Mouse (Mus musculus) midbrain, embryonic 12.5 days (tissue): Measurements from ENCODE around the gene Acat2. TPM values are rescaled to one million over a fixed set of nuclear protein-coding genes. Genes with fewer than 3 reads are reported as not detected.
"Not testable (repeated sequence)": the region's sequence is repeated elsewhere in the genome, so short reads cannot be mapped to it uniquely, and the experiment has no call there.

Experiments
- ATAC-seq: fragments of 200-750 bp; cut with Nextera tagmentation; 2 replicates; pipeline ENCODE4 v1.8.0; 2017; ENCODE audit warnings: low read depth, moderate TSS enrichment, moderate library complexity; ENCODE audit not compliant: low FRiP score
- H3K27ac ChIP-seq: fragments of 300-500 bp; sonication (generic); replicated peaks from 2 replicates; pipeline ENCODE4 v1.5.1; 2016; ENCODE audit warnings: mild to moderate bottlenecking
- H3K27me3 ChIP-seq: fragments of 300-500 bp; sonication (generic); 2 replicates; pipeline ENCODE4 v1.6.1; 2016; ENCODE audit warnings: mild to moderate bottlenecking
- H3K36me3 ChIP-seq: fragments of 300-500 bp; sonication (generic); 2 replicates; pipeline ENCODE4 v1.6.1; 2016
- H3K4me1 ChIP-seq: fragments of 300-500 bp; sonication (generic); 2 replicates; pipeline ENCODE4 v1.6.1; 2016
- H3K4me2 ChIP-seq: fragments of 300-500 bp; sonication (generic); replicated peaks from 2 replicates; pipeline ENCODE4 v1.6.1; 2016; ENCODE audit warnings: mild to moderate bottlenecking, moderate library complexity
- H3K4me3 ChIP-seq: fragments of 300-500 bp; sonication (generic); 2 replicates; pipeline ENCODE4 v1.5.1; 2016; ENCODE audit warnings: mild to moderate bottlenecking
- H3K9ac ChIP-seq: fragments of 300-500 bp; sonication (generic); replicated peaks from 2 replicates; pipeline ENCODE4 v1.6.1; 2016; ENCODE audit warnings: mild to moderate bottlenecking, moderate library complexity
- H3K9me3 ChIP-seq: fragments of 300-500 bp; sonication (generic); 2 replicates; pipeline ENCODE4 v1.6.1; 2016; ENCODE audit warnings: mild to moderate bottlenecking
- WGBS: fragments of 180-500 bp; shearing (Covaris S2); methylation state at CpG from one replicate; pipeline ENCODE4 v1.1.7; 2016; 5-methylcytosine and 5-hydroxymethylcytosine counted together
- polyA plus RNA-seq: library from polyadenylated mRNA; unstranded; fragments of >200 nt; fragmentation: Nextera tagmentation; extraction: Ambion mirVana; gene quantifications from 2 replicates; pipeline ENCODE4 v1.2.1, GENCODE M21; 2016

The Acat2 gene
- polyA plus RNA-seq, 1 experiment from 2014 or later, result 402 TPM

- Histone ChIP-seq H3K9ac (peak overlapping the region; percentile 100), H3K9me3 (no peaks in the 10 kb centered on the region), H3K4me2 (peak overlapping the region; percentile 85), H3K36me3 (peaks cover 10% of the 10 kb centered on the region), H3K27ac (peak overlapping the region; percentile 99), H3K4me3 (peak overlapping the region; percentile 99), H3K4me1 (peaks cover 10% of the 10 kb centered on the region), H3K27me3 (no peaks in the 10 kb centered on the region)
- under 1% methylated on average over 51 of the region's 51 CpGs for WGBS
- peak; percentile 88 for ATAC-seq
These were observed 32.0 kb upstream of the Acat2 start for GRCm38 (mm10) chr17:12992470-12992991.

DNA sequence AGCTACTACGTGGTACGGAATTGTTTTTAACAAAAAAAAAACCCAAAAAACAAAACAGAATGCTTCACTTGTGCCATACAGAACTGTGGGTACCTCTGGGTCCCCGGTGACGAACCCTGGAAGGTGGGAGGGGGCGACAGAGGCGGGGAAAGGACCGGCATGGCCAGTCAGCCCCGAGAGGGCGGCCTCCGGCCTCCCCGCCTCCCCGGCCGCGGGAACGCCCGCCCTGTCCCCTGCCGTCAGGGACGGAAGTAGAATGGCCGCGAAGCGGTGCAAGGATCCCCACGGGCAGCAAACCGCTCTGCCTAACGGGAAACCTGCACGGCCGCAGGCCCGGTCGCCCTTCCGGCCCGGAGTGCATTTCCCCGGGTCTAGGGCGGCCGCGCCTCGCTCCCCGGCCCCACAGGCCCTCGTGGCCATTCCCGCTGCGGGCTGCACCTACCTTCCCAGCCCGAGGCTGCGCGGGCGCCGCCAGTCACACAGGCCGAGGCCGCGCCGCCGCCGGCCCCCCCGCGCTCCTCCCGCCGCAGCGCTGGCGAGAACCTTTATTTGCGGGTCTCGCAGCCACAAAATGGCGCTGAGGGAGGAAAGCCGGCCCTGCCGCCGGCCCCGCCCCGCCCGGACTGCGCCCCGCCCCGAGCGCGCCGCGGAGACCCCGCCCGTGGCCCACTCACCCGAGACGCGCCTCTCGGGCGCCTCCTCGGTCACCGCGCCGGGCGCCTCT is 31.2 kb upstream of the Acat2 start:
- Histone ChIP-seq H3K27me3 (no peaks in the 10 kb centered on the region), H3K27ac (peak overlapping the region; percentile 99), H3K4me1 (peaks cover 10% of the 10 kb centered on the region), H3K9me3 (no peaks in the 10 kb centered on the region), H3K36me3 (peaks cover 10% of the 10 kb centered on the region), H3K4me2 (peak overlapping the region; percentile 85), H3K4me3 (peak overlapping the region; percentile 99), H3K9ac (peak overlapping the region; percentile 100)
- 0% methylated on average over 77 of the region's 84 CpGs for WGBS
- ATAC-seq, result peak; percentile 94

DNA sequence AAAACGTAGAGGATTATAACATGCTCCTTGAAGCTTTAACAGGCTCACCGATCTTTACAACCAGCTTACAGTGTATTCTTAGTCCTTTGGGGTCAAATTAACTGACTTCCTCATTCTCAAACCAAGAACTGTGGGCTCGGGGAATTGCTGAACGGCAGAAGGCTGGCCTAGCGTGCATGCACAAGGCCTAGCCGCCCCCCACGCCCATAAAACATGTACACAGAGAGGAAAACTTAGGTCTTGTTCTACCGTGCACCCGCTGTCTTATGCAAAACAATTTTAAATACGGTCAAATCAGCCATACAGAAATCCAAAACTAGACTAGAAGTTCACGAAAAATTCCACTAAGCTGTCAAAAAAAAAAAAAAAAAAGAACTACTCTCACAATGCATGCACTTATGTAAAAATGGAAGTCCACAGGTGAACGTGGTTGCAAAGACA is 30.7 kb upstream of the Acat2 start:
- ATAC-seq, result no peak
- 2% methylated on average over 12 of the region's 12 CpGs for WGBS
- Histone ChIP-seq H3K36me3 (peaks cover 10% of the 10 kb centered on the region), H3K4me3 (peak overlapping the region; percentile 99), H3K4me1 (peaks cover 10% of the 10 kb centered on the region), H3K9ac (peak overlapping the region; percentile 100), H3K4me2 (peak overlapping the region; percentile 85), H3K27me3 (no peaks in the 10 kb centered on the region), H3K9me3 (no peaks in the 10 kb centered on the region), H3K27ac (peak overlapping the region; percentile 99)

GRCm38 (mm10) chr17:12990567-12991145 is 30.1 kb upstream of the Acat2 start:
- Histone ChIP-seq H3K27me3 (no peaks in the 10 kb centered on the region), H3K36me3 (peaks cover 10% of the 10 kb centered on the region), H3K4me3 (peak overlapping the region; percentile 99), H3K9ac (peak overlapping the region; percentile 100), H3K4me2 (peak overlapping the region; percentile 85), H3K4me1 (peaks cover 10% of the 10 kb centered on the region), H3K9me3 (no peaks in the 10 kb centered on the region), H3K27ac (peak overlapping the region; percentile 99; the same call in 1 of the 2 replicates)
- 66% methylated on average over 8 of the region's 8 CpGs for WGBS
- no peak for ATAC-seq

- 93% methylated on average over 8 of the region's 8 CpGs for WGBS
- H3K27me3 ChIP-seq, H3K4me1 ChIP-seq, ATAC-seq, H3K4me2 ChIP-seq, H3K27ac ChIP-seq, H3K9ac ChIP-seq, H3K4me3 ChIP-seq, H3K9me3 ChIP-seq: not testable (repeated sequence)
- peaks cover 27% of the 10 kb centered on the region for H3K36me3 ChIP-seq
These were observed 27.5 kb upstream of the Acat2 start for GRCm38 (mm10) chr17:12988096-12988495.

DNA sequence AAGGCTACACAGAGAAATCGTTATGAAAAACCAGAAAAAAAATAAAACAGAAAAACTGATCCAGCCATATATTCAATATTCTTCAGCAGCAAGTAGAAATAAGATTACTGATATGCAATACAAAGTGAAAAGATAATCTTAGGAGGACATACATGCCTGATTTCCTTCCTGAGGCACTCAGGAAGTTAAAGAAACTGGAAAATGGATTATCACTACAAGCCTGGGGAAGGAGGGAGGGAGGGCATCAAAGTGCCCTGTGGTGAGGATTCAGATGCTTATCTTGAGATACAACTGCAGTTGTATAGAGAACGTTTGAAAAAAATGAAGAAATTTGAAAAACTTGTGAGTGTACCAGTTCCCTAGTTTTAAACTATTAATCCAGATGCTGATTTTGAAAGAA is 23.4 kb upstream of the Acat2 start:
- ATAC-seq, result no peak
- 88% methylated on average over 2 of the region's 2 CpGs for WGBS
- Histone ChIP-seq H3K9ac (no peak overlapping the region), H3K4me3 (no peak overlapping the region), H3K27ac (no peak overlapping the region), H3K4me1 (no peaks in the 10 kb centered on the region), H3K9me3 (no peaks in the 10 kb centered on the region), H3K4me2 (no peak overlapping the region), H3K27me3 (no peaks in the 10 kb centered on the region), H3K36me3 (peaks cover 57% of the 10 kb centered on the region)

DNA sequence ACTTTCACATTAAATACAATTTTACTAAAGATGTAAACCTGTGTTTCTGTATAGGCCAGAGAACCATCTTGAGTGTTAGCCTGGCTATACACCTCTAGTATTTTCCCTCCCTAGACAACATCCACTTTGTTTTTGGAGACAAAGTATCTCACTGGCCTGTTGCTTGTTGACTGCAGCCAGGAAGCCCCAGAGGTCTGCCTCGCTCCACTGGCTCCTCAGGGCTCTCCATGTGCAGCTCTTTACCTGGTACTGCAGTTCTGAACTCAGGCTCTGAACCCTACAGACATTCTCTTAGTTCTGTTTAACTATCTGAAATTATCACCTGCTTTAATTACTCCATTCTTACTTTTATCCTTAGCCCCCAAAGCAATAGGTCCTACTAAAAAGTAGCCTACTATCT is 18.0 kb upstream of the Acat2 start:
- Histone ChIP-seq H3K9me3 (no peaks in the 10 kb centered on the region), H3K27ac (no peak overlapping the region), H3K4me1 (no peaks in the 10 kb centered on the region), H3K4me2 (no peak overlapping the region), H3K36me3 (peaks cover 65% of the 10 kb centered on the region), H3K9ac (no peak overlapping the region), H3K27me3 (no peaks in the 10 kb centered on the region), H3K4me3 (no peak overlapping the region)
- WGBS, result 96% methylated on average over 1 of the region's 1 CpGs
- no peak for ATAC-seq

DNA sequence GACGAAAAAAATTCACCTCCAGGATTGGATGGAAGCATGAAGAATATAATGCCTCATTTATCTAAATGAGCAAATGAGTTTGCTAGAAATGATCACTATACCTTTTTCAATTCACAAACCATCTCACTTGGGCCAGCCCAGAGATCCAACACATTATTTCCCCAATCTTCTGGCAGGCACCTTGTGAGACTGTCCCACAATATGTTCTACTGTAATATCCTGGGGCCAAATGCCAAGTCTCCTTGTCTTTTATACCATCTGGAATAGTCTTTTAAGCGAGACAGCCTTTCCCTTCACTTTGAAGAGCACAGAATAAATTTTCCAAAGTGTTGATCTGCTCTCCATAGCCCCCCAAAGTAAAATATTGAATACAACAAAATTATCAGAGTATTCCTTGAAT is 13.3 kb upstream of the Acat2 start:
- 95% methylated on average over 2 of the region's 2 CpGs for WGBS
- H3K9me3 ChIP-seq, result no peaks in the 10 kb centered on the region
- H3K27me3 ChIP-seq, result no peaks in the 10 kb centered on the region
- no peak for ATAC-seq
- no peak overlapping the region for H3K4me3 ChIP-seq
- H3K9ac ChIP-seq, result no peak overlapping the region
- H3K27ac ChIP-seq, result no peak overlapping the region
- H3K4me2 ChIP-seq, result no peak overlapping the region
- peaks cover 44% of the 10 kb centered on the region for H3K36me3 ChIP-seq
- no peaks in the 10 kb centered on the region for H3K4me1 ChIP-seq

- ATAC-seq, result no peak
- H3K4me3 ChIP-seq, result no peak overlapping the region
- no peaks in the 10 kb centered on the region for H3K4me1 ChIP-seq
- no peak overlapping the region for H3K27ac ChIP-seq
- 90% methylated on average over 2 of the region's 2 CpGs for WGBS
- H3K36me3 ChIP-seq, result peaks cover 24% of the 10 kb centered on the region
- no peak overlapping the region for H3K9ac ChIP-seq
- no peaks in the 10 kb centered on the region for H3K27me3 ChIP-seq
- no peaks in the 10 kb centered on the region for H3K9me3 ChIP-seq
- no peak overlapping the region for H3K4me2 ChIP-seq
These were observed 6.6 kb upstream of the Acat2 start for GRCm38 (mm10) chr17:12967173-12967572.

- ATAC-seq, result no peak
- Histone ChIP-seq H3K9me3 (no peaks in the 10 kb centered on the region), H3K4me3 (no peak overlapping the region), H3K27ac (no peak overlapping the region), H3K27me3 (no peaks in the 10 kb centered on the region), H3K4me1 (peaks cover 10% of the 10 kb centered on the region), H3K36me3 (peaks cover 23% of the 10 kb centered on the region), H3K9ac (no peak overlapping the region), H3K4me2 (no peak overlapping the region)
- WGBS, result 89% methylated on average over 3 of the region's 3 CpGs
These were observed 2.9 kb upstream of the Acat2 start for GRCm38 (mm10) chr17:12963476-12963875.

DNA sequence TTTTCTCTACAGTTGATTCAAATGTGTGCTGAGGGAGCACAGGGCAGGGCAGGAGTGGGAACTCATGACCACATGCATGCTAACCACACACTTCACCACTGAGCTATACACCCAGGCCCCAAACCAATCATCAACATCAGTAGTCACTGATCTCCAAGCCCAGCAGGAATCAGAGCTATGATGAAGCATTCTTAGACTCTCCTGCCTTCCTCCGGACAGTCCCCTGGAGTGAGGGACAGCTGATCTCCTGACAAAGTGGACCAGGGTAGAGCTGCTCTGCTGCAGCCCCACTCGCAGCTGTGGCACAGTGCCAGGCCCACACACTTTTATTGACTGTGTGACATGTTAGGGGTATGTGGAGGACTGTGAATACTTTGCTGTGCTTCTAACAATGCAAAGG is 1.2 kb downstream of the Acat2 start:
- not testable (repeated sequence) for H3K9me3 ChIP-seq, H3K27ac ChIP-seq, ATAC-seq, H3K27me3 ChIP-seq
- H3K4me3 ChIP-seq, result peak overlapping the region; percentile 37
- WGBS, result 36% methylated on average over 1 of the region's 2 CpGs
- peaks cover 25% of the 10 kb centered on the region for H3K36me3 ChIP-seq
- peak overlapping the region; percentile 56 for H3K4me2 ChIP-seq
- peak overlapping the region; percentile 47; the same call in 1 of the 2 replicates for H3K9ac ChIP-seq
- peaks cover 21% of the 10 kb centered on the region for H3K4me1 ChIP-seq

- peaks cover 21% of the 10 kb centered on the region for H3K4me1 ChIP-seq
- no peak overlapping the region for H3K4me2 ChIP-seq
- H3K9ac ChIP-seq, result no peak overlapping the region
- H3K27ac ChIP-seq, result no peak overlapping the region
- ATAC-seq, result no peak
- no peak overlapping the region for H3K4me3 ChIP-seq
- peaks cover 45% of the 10 kb centered on the region for H3K36me3 ChIP-seq
- WGBS, result 95% methylated on average over 8 of the region's 8 CpGs
- H3K9me3 ChIP-seq, result no peaks in the 10 kb centered on the region
- no peaks in the 10 kb centered on the region for H3K27me3 ChIP-seq
These were observed 3.9 kb downstream of the Acat2 start for GRCm38 (mm10) chr17:12956664-12957063.
